Mouse (Mus musculus) embryonic stem cell, embryonic (primary cell): ENCODE data around the gene Ebf1.

Source experiments
- CTCF ChIA-PET, 4 experiments: fragments of 300-600 bp in 2 of 4; fragments of 350-600 bp in 2 of 4; sonication (Branson Sonifier 250); formaldehyde crosslinking; loops; one replicate each; lab custom pipeline; 2022; ENCODE audit warnings: inconsistent platforms in 2 of 4; lab: Charles Lee
- POLR2A ChIA-PET, 4 experiments: fragments of 300-600 bp in 2 of 4; fragments of 350-600 bp in 2 of 4; sonication (Branson Sonifier 250); formaldehyde crosslinking; loops; one replicate each; lab custom pipeline; 2022; ENCODE audit warnings: antibody characterized with exemption in 4 of 4, inconsistent platforms in 1 of 4; lab: Charles Lee

Gene Ebf1

DNA sequence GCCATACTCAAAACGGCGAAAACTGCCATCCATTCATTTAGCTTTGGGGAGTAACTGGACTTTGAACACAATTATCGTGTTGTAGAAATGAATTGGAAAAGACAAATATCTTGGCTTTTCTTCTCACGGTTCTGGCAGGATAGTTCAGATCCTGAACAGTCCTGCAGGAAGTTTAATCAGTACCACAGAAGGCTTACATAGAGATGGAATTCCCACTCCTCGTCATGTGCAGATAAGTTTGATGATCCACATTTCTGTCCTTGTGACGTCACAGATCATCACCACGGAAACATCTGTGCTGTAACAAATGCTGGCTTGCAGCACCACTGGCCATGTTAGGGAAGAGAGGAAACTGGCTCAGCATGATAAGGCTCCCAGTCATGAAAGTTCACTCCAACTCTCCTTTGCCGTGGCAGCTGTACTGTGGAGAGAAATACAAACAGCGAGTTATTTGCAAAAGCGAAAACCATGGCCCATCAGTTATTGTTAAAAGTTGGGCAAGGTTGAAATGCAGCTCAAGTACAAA is 280.1 kb downstream of the Ebf1 start:
- CTCF ChIA-PET: no interaction called here
- POLR2A ChIA-PET: no interaction called here

DNA sequence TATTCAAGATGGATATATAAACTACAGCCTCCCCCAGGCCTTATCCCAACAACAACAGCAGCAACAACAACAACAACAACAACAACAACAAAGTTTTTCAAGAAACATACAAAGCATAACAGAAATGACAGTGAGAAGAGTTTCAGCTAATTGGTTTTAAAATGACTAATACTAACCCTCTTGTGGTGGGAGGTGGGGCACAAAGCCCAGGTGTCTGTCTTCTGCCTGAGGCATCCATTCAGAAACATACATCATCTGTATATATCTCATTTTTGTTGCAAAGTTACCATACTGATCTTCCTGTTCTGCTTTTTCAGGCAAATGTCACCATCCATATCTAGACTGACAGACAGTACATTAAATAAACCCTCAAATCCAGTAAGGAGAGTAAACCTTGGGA is 282.4 kb downstream of the Ebf1 start:
- POLR2A ChIA-PET: no interaction called here
- CTCF ChIA-PET: no interaction called here

- ChIA-PET CTCF (no interaction called here), POLR2A (no interaction called here)
These were observed 282.8 kb downstream of the Ebf1 start for GRCm38 (mm10) chr11:44899965-44900364.

- CTCF ChIA-PET: no interaction called here
- POLR2A ChIA-PET: no interaction called here
These were observed 283.4 kb downstream of the Ebf1 start for GRCm38 (mm10) chr11:44900496-44900895.

GRCm38 (mm10) chr11:44901715-44902114 is 284.6 kb downstream of the Ebf1 start:
- CTCF ChIA-PET: no interaction called here
- POLR2A ChIA-PET: interaction anchor here in 1 of 4 experiments (0.6 to 0.9 kb wide), 2 partner anchors 124 to 323 kb away, joined by 3 read pairs; no protein-coding TSS in a partner anchor

- ChIA-PET POLR2A (interaction anchor here in 1 of 4 experiments (0.9 kb wide), 1 partner anchor 125 kb away, joined by 3 read pairs; no protein-coding TSS in a partner anchor), CTCF (no interaction called here)
These were observed 285.0 kb downstream of the Ebf1 start for GRCm38 (mm10) chr11:44902165-44902564.

GRCm38 (mm10) chr11:44904121-44904520 is 287.0 kb downstream of the Ebf1 start:
- ChIA-PET CTCF (no interaction called here), POLR2A (interaction anchor here in 1 of 4 experiments (1.6 kb wide), 1 partner anchor 10 kb away, joined by 4 read pairs; no protein-coding TSS in a partner anchor)

DNA sequence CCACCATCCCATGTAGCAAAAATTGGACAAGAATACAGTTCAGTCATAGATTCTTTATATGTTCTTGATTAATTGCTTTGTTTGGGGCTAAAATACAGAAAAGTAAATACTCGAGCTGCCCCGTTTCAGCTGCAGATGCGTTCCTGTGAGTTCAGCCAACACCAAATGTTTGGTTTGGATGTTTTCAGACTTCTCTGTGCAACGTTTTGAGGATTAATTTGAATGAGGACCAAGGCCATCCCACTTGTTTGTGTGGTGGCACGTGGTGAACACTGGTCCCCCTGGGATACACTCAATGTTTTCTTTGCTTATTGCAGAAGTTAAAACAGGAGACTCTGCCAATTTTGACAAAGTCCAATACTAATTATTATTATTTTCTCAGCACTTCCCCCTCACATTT is 289.3 kb downstream of the Ebf1 start:
- ChIA-PET POLR2A (interaction anchor here in 1 of 4 experiments (0.6 kb wide), 1 partner anchor 55 kb away, joined by 5 read pairs; no protein-coding TSS in a partner anchor), CTCF (no interaction called here)

DNA sequence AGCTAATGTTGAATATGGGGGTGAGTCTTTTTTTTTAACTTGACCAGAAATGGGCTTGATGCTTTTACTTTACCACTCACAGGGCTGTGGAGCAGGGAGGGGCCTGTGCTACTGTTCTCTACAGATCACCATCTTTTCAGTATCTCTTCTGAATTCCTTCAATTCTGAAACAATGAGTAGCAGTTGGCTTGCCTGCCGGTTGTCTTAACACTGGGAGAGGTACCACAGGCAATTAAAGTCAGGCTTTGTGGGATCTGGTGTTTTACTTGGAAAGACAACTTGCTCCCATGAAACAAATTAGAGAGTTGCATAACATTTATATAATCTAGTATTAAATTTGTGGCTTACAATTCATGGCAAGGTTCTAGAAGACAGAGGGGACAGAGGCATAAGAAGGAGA is 294.6 kb downstream of the Ebf1 start:
- ChIA-PET CTCF (no interaction called here), POLR2A (interaction anchor here in 1 of 4 experiments (0.7 kb wide), 1 partner anchor 1431 kb away, joined by 3 read pairs; no protein-coding TSS in a partner anchor)

DNA sequence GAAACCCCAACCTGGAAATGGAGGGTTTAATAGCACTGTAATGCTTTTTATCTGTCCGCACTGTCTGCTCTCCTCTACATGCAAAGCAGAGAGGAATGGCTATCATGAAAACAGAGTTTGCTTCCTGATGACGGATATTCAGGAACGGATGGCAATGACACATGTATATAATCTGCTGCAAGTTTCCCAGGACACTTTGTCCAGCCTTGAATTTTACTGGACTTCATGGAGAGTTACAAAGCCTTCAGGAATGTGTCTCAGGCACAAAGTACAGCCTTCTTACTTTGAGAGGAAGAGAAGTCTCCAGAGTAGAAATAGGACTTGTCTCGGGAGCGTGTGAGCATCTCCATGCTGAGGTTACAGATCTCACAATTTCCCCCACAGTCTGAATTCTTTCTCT is 296.7 kb downstream of the Ebf1 start:
- ChIA-PET POLR2A (no interaction called here), CTCF (interaction anchor here in 1 of 4 experiments (0.5 kb wide), 1 partner anchor 1011 kb away, joined by 3 read pairs; no protein-coding TSS in a partner anchor)

DNA sequence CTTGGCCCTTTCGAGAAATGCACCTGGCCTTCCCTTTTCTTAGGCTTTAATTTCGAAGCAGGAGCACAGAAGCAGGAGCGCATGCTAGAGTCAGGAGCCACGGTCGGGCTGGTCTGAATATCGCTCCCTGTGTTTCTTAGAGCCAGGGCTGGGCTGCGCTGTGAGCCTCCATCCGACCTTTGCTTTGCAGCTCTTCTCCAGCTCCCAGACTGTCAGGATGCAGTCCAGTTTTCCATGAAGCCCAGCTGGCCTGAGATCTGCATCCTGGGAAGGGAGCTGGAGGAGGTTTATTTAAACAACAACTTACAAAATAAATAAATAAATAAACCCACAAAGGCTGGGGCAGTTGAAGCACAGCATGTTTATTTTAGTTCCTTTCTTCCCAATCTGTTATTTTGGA is 299.9 kb downstream of the Ebf1 start:
- CTCF ChIA-PET: no interaction called here
- POLR2A ChIA-PET: no interaction called here

GRCm38 (mm10) chr11:44923138-44923537 is 306.0 kb downstream of the Ebf1 start:
- POLR2A ChIA-PET: no interaction called here
- CTCF ChIA-PET: no interaction called here

- POLR2A ChIA-PET: interaction anchor here in 1 of 4 experiments (1.4 kb wide), 1 partner anchor 312 kb away, joined by 3 read pairs; no protein-coding TSS in a partner anchor
- CTCF ChIA-PET: no interaction called here
These were observed 306.9 kb downstream of the Ebf1 start for GRCm38 (mm10) chr11:44923868-44924508.

DNA sequence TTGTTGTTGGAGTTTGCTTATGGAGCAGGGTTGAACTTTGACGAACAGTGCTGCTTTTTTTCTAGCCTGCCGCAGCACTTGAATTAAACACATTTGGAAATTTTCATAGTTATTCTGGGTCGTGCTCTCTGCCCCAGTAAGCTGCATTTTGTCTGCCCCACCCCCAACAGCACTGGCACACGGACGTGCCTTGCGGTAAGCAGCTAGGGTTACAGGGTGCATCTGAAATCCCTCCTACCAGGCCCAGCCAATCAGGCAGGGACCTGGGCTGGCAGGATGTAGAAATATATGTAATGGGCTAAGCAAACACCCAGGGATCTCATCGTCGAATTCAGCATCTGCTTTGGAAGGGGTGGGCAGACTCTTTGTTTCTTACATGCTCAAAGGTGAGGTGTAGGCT is 307.8 kb downstream of the Ebf1 start:
- ChIA-PET CTCF (no interaction called here), POLR2A (interaction anchor here in 2 of 4 experiments (1.4 to 1.6 kb wide), 2 partner anchors 9 to 313 kb away, joined by 3 read pairs; no protein-coding TSS in a partner anchor)

DNA sequence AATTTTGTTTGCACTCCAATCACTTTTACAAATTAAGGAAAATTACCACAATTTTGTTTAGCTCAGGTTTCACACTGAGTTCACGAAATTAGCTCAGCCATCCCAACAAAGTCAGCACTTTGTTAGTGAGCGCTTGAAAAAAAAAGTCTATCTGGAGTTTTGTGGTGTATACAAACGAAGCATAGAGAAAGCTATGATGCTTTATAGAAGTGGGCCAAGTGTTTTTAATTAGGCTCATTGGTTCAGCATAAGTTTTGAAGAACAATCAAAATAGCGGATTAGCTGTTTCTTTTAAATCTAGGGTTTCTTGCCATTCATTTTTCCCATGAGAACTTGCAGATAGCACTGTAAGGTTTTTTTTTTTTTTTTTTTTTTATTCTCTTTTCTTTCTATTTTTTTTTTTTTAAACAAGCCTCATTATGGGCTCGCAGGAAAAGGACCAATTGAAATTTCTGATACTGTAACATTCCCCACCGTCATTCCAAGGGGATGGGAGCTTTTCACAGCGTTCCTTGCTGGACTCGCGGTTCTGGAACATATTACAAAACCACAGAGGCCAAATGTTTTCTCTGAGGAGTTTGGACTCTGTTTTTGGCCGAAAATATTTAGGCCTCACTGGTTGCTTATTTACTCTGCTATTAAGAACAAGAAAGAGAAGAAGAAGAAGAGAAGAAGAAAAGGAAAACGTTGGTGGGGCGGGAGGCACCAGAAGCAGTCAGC is 308.8 kb downstream of the Ebf1 start:
- ChIA-PET POLR2A (interaction anchor here in 2 of 4 experiments (0.6 to 1.6 kb wide), 4 partner anchors 8 to 185 kb away, joined by 3 to 4 read pairs (median 4); no protein-coding TSS in a partner anchor), CTCF (interaction anchor here in 1 of 4 experiments (0.6 kb wide), 1 partner anchor 941 kb away, joined by 4 read pairs; no protein-coding TSS in a partner anchor)

DNA sequence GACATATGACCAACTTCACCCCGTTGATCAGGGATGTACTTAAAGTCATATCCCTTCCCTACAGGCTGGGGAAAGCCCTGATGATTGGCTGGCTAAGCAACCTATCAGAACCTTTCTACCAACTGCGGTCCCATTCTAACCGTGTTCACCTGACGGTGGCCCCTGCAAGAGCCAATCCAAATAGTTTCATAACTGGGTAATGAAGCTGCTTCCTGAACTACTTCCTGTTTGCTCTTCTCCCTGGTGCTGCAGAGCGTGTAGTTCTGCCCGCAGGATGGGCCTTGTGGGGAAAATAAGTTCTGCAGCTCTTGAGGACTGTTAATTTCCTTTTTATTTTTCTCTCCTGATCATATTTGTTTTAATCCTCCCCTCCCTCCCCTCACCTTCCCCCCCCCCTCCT is 311.3 kb downstream of the Ebf1 start:
- ChIA-PET POLR2A (no interaction called here), CTCF (no interaction called here)

- CTCF ChIA-PET: no interaction called here
- POLR2A ChIA-PET: interaction anchor here in 1 of 4 experiments (0.6 to 1.4 kb wide), 2 partner anchors 8 to 130 kb away, joined by 3 to 5 read pairs; no protein-coding TSS in a partner anchor
These were observed 315.9 kb downstream of the Ebf1 start for GRCm38 (mm10) chr11:44932942-44933483.

DNA sequence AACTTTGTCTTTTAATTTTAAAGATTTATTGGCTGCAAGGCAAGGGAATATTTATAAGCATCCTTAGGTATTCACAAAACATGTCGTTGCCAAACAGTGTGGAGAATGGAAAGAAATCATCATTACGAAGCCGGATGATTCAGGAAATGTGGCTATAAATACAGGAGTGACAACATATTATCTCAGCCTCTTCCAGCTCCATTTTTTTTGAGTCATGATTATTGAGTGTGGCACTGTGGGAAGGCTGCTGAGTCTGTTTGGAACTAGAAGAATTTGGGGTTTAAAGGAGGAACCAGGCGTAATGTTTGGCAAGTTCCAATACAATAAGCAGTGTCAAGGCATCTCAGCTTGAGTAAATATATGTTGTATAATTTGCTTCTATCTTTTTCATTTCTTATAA is 326.7 kb downstream of the Ebf1 start:
- ChIA-PET POLR2A (interaction anchor here in 1 of 4 experiments (0.6 kb wide), 1 partner anchor 65 kb away, joined by 4 read pairs; no protein-coding TSS in a partner anchor), CTCF (interaction anchor here in 1 of 4 experiments (0.6 kb wide), 1 partner anchor 929 kb away, joined by 3 read pairs; no protein-coding TSS in a partner anchor)

- CTCF ChIA-PET: no interaction called here
- POLR2A ChIA-PET: interaction anchor here in 1 of 4 experiments (0.6 kb wide), 1 partner anchor 66 kb away, joined by 4 read pairs; no protein-coding TSS in a partner anchor
These were observed 327.3 kb downstream of the Ebf1 start for GRCm38 (mm10) chr11:44944401-44944800.
